Mouse (Mus musculus) kidney, embryonic 15.5 days (tissue): ENCODE data around the gene Depdc5. TPM values are rescaled to one million over a fixed set of nuclear protein-coding genes. Genes with fewer than 3 reads are reported as not detected.

Experiments
- ATAC-seq: fragments of 200-750 bp; cut with Nextera tagmentation; replicated peaks from 2 replicates; pipeline ENCODE4 v1.8.0; 2017; ENCODE audit warnings: moderate TSS enrichment; ENCODE audit not compliant: low FRiP score
- H3K27ac ChIP-seq: fragments of 300-500 bp; sonication (generic); 2 replicates; pipeline ENCODE4 v1.5.1; 2015; ENCODE audit warnings: mild to moderate bottlenecking, inconsistent platforms
- H3K27me3 ChIP-seq: fragments of 300-500 bp; sonication (generic); 2 replicates; pipeline ENCODE4 v1.6.1; 2015; ENCODE audit warnings: inconsistent platforms
- H3K36me3 ChIP-seq: fragments of 300-500 bp; sonication (generic); 2 replicates; pipeline ENCODE4 v1.6.1; 2015; ENCODE audit warnings: inconsistent platforms
- H3K4me1 ChIP-seq: fragments of 300-500 bp; sonication (generic); 2 replicates; pipeline ENCODE4 v1.6.1; 2015; ENCODE audit warnings: inconsistent platforms
- H3K4me2 ChIP-seq: fragments of 300-500 bp; sonication (generic); 2 replicates; pipeline ENCODE4 v1.6.1; 2015; ENCODE audit warnings: moderate library complexity, mild to moderate bottlenecking, inconsistent platforms
- H3K4me3 ChIP-seq: fragments of 300-500 bp; sonication (generic); replicated peaks from 2 replicates; pipeline ENCODE4 v1.5.1; 2015; ENCODE audit warnings: mild to moderate bottlenecking, inconsistent platforms
- H3K9ac ChIP-seq: fragments of 300-500 bp; sonication (generic); 2 replicates; pipeline ENCODE4 v1.6.1; 2015; ENCODE audit warnings: mild to moderate bottlenecking, inconsistent platforms
- H3K9me3 ChIP-seq: fragments of 300-500 bp; sonication (generic); replicated peaks from 2 replicates; pipeline ENCODE4 v1.6.1; 2016; ENCODE audit warnings: inconsistent platforms
- WGBS: fragments of 180-500 bp; shearing (Covaris S2); methylation state at CpG from one replicate; pipeline ENCODE4 v1.1.7; 2015; ENCODE audit warnings: mixed read lengths; 5-methylcytosine and 5-hydroxymethylcytosine counted together
- polyA plus RNA-seq: library from polyadenylated mRNA; unstranded; fragments of >200 nt; fragmentation: Nextera tagmentation; extraction: Ambion mirVana; gene quantifications from 2 replicates; pipeline ENCODE4 v1.2.1, GENCODE M21; 2015

Depdc5 gene
- polyA plus RNA-seq, 1 experiment from 2014 or later, result 24.0 TPM

- Histone ChIP-seq H3K36me3 (peaks cover 79% of the 10 kb centered on the region), H3K4me3 (no peak overlapping the region), H3K4me1 (no peaks in the 10 kb centered on the region), H3K9ac (no peak overlapping the region), H3K27me3 (no peaks in the 10 kb centered on the region), H3K9me3 (no peaks in the 10 kb centered on the region), H3K4me2 (no peak overlapping the region), H3K27ac (no peak overlapping the region)
- WGBS, result 84% methylated on average over 4 of the region's 4 CpGs
- no peak for ATAC-seq
Observed at GRCm38 (mm10) chr5:32922906-32923305, 59.4 kb downstream of the Depdc5 start.

- no peaks in the 10 kb centered on the region for H3K27me3 ChIP-seq
- H3K9me3 ChIP-seq, result no peaks in the 10 kb centered on the region
- H3K9ac ChIP-seq, result no peak overlapping the region
- ATAC-seq, result no peak
- no peak overlapping the region for H3K27ac ChIP-seq
- no peak overlapping the region for H3K4me2 ChIP-seq
- no peak overlapping the region for H3K4me3 ChIP-seq
- no peaks in the 10 kb centered on the region for H3K4me1 ChIP-seq
- 69% methylated on average over 2 of the region's 2 CpGs for WGBS
- H3K36me3 ChIP-seq, result peaks cover 83% of the 10 kb centered on the region
Observed at GRCm38 (mm10) chr5:32930761-32931160, 67.3 kb downstream of the Depdc5 start.

GRCm38 (mm10) chr5:32934654-32935053 lies 71.2 kb downstream of the Depdc5 start:
- no peak for ATAC-seq
- no peaks in the 10 kb centered on the region for H3K4me1 ChIP-seq
- H3K4me2 ChIP-seq, result no peak overlapping the region
- no peak overlapping the region for H3K9ac ChIP-seq
- H3K27ac ChIP-seq, result no peak overlapping the region
- WGBS, result 65% methylated on average over 2 of the region's 2 CpGs
- no peaks in the 10 kb centered on the region for H3K9me3 ChIP-seq
- no peak overlapping the region for H3K4me3 ChIP-seq
- H3K27me3 ChIP-seq, result no peaks in the 10 kb centered on the region
- peaks cover 74% of the 10 kb centered on the region for H3K36me3 ChIP-seq

GRCm38 (mm10) chr5:32940586-32940985 lies 77.1 kb downstream of the Depdc5 start:
- Histone ChIP-seq H3K27ac (no peak overlapping the region), H3K4me2 (no peak overlapping the region), H3K9me3 (no peaks in the 10 kb centered on the region), H3K36me3 (peaks cover 86% of the 10 kb centered on the region), H3K9ac (no peak overlapping the region), H3K27me3 (no peaks in the 10 kb centered on the region), H3K4me1 (0 out of 2 replicates have a peak, but pooled peaks cover 2% of the 10 kb centered on the region), H3K4me3 (no peak overlapping the region)
- ATAC-seq, result no peak
- 86% methylated on average over 7 of the region's 7 CpGs for WGBS

GRCm38 (mm10) chr5:32941209-32941924 lies 77.9 kb downstream of the Depdc5 start:
- peak overlapping the region; percentile 61 for H3K27ac ChIP-seq
- no peaks in the 10 kb centered on the region for H3K27me3 ChIP-seq
- no peak overlapping the region for H3K9ac ChIP-seq
- H3K9me3 ChIP-seq, result no peaks in the 10 kb centered on the region
- peak; percentile 95 for ATAC-seq
- WGBS, result 57% methylated on average over 8 of the region's 8 CpGs
- no peak overlapping the region for H3K4me2 ChIP-seq
- no peak overlapping the region for H3K4me3 ChIP-seq
- peaks cover 87% of the 10 kb centered on the region for H3K36me3 ChIP-seq
- 0 out of 2 replicates have a peak, but pooled peaks cover 2% of the 10 kb centered on the region for H3K4me1 ChIP-seq

GRCm38 (mm10) chr5:32950077-32950476 lies 86.6 kb downstream of the Depdc5 start:
- WGBS, result 94% methylated on average over 6 of the region's 6 CpGs
- H3K9ac ChIP-seq, result no peak overlapping the region
- H3K4me3 ChIP-seq, result no peak overlapping the region
- H3K9me3 ChIP-seq, result no peaks in the 10 kb centered on the region
- no peak for ATAC-seq
- no peaks in the 10 kb centered on the region for H3K4me1 ChIP-seq
- H3K27me3 ChIP-seq, result no peaks in the 10 kb centered on the region
- no peak overlapping the region for H3K27ac ChIP-seq
- H3K4me2 ChIP-seq, result no peak overlapping the region
- peaks cover 80% of the 10 kb centered on the region for H3K36me3 ChIP-seq

GRCm38 (mm10) chr5:32950702-32951274 lies 87.3 kb downstream of the Depdc5 start:
- WGBS, result 79% methylated on average over 3 of the region's 3 CpGs
- Histone ChIP-seq H3K9me3 (no peaks in the 10 kb centered on the region), H3K4me1 (no peaks in the 10 kb centered on the region), H3K27me3 (no peaks in the 10 kb centered on the region), H3K4me3 (no peak overlapping the region), H3K27ac (no peak overlapping the region), H3K9ac (no peak overlapping the region), H3K36me3 (peaks cover 80% of the 10 kb centered on the region), H3K4me2 (no peak overlapping the region)
- ATAC-seq, result no peak

- no peak overlapping the region for H3K4me3 ChIP-seq
- no peak for ATAC-seq
- H3K9me3 ChIP-seq, result no peaks in the 10 kb centered on the region
- peaks cover 75% of the 10 kb centered on the region for H3K36me3 ChIP-seq
- 86% methylated on average over 4 of the region's 4 CpGs for WGBS
- no peaks in the 10 kb centered on the region for H3K4me1 ChIP-seq
- no peaks in the 10 kb centered on the region for H3K27me3 ChIP-seq
- no peak overlapping the region for H3K9ac ChIP-seq
- H3K27ac ChIP-seq, result no peak overlapping the region
- H3K4me2 ChIP-seq, result no peak overlapping the region
Observed at GRCm38 (mm10) chr5:32955716-32956115, 92.2 kb downstream of the Depdc5 start.

- H3K4me1 ChIP-seq, result no peaks in the 10 kb centered on the region
- H3K27me3 ChIP-seq, result no peaks in the 10 kb centered on the region
- H3K9me3 ChIP-seq, result no peaks in the 10 kb centered on the region
- no peak for ATAC-seq
- no peak overlapping the region for H3K9ac ChIP-seq
- 62% methylated on average over 3 of the region's 3 CpGs for WGBS
- no peak overlapping the region for H3K27ac ChIP-seq
- H3K4me3 ChIP-seq, result no peak overlapping the region
- H3K36me3 ChIP-seq, result peaks cover 74% of the 10 kb centered on the region
- no peak overlapping the region for H3K4me2 ChIP-seq
Observed at GRCm38 (mm10) chr5:32961616-32962015, 98.1 kb downstream of the Depdc5 start.

- Histone ChIP-seq H3K36me3 (peaks cover 73% of the 10 kb centered on the region), H3K9ac (no peak overlapping the region), H3K9me3 (no peaks in the 10 kb centered on the region), H3K27ac (no peak overlapping the region), H3K4me2 (no peak overlapping the region), H3K4me3 (no peak overlapping the region), H3K4me1 (no peaks in the 10 kb centered on the region), H3K27me3 (no peaks in the 10 kb centered on the region)
- no peak for ATAC-seq
- WGBS, result 92% methylated on average over 1 of the region's 1 CpGs
Observed at GRCm38 (mm10) chr5:32962581-32962980, 99.1 kb downstream of the Depdc5 start.

GRCm38 (mm10) chr5:32976541-32976940 lies 113.0 kb downstream of the Depdc5 start:
- WGBS, result 85% methylated on average over 4 of the region's 4 CpGs
- Histone ChIP-seq H3K9ac (no peak overlapping the region), H3K27ac (no peak overlapping the region), H3K9me3 (no peaks in the 10 kb centered on the region), H3K36me3 (peaks cover 50% of the 10 kb centered on the region), H3K4me3 (no peak overlapping the region), H3K27me3 (no peaks in the 10 kb centered on the region), H3K4me2 (no peak overlapping the region), H3K4me1 (no peaks in the 10 kb centered on the region)
- ATAC-seq, result no peak

- no peaks in the 10 kb centered on the region for H3K27me3 ChIP-seq
- ATAC-seq, result no peak
Observed at GRCm38 (mm10) chr5:32977179-32977578, 113.7 kb downstream of the Depdc5 start.

More at GRCm38 (mm10) chr5:32977179-32977578, 113.7 kb downstream of the Depdc5 start:
- no peak overlapping the region for H3K27ac ChIP-seq
- H3K9ac ChIP-seq, result no peak overlapping the region
- no peak overlapping the region for H3K4me3 ChIP-seq
- H3K4me1 ChIP-seq, result no peaks in the 10 kb centered on the region
- H3K36me3 ChIP-seq, result peaks cover 55% of the 10 kb centered on the region
- no peak overlapping the region for H3K4me2 ChIP-seq
- H3K9me3 ChIP-seq, result no peaks in the 10 kb centered on the region
